Mouse (Mus musculus) liver, adult 2 months (tissue): Measurements from ENCODE around the gene Fbxo47.
"Not testable (repeated sequence)": the region's sequence is repeated elsewhere in the genome, so short reads cannot be mapped to it uniquely, and the experiment has no call there.

Experiments
- CTCF ChIP-seq: fragments of 200-500 bp; IDR thresholded peaks from 2 replicates; pipeline ENCODE4 v1.5.1; 2011; ENCODE audit warnings: low read depth, low read length, control low read depth
- POLR2A ChIP-seq: fragments of 200-500 bp; IDR thresholded peaks from 2 replicates; pipeline ENCODE4 v1.6.1; 2011; ENCODE audit warnings: low read length, control low read depth; ENCODE audit not compliant: insufficient read depth; ENCODE audit errors: extremely low read depth

DNA sequence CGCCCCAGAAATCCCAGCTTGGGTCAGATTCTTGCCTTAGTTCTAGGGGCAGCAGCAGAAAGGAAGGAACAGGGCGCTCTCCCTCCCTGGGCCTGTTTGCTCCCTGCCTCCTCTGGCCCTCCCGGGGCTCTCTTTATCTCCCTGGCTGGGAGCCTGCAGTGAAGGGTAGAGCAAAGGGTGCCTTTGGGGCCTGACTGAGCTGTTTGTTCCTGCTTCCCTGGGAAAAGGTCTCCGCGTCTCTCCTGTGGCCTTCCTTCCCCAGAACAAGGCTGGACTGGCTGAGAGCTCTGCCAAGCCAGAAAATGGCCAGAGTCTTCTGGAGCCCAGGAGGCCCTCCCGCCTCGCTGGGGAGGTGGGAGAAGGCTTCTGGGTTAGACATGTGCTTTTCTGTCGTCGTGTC lies 46.9 kb downstream of the Fbxo47 start:
- not testable (repeated sequence) for TF ChIP-seq CTCF, POLR2A
